Mouse (Mus musculus) olfactory bulb, adult 2 months (tissue): ENCODE data around the gene Ldb3.

Source experiments
- CTCF ChIP-seq: fragments of 200-500 bp; IDR thresholded peaks from 2 replicates; pipeline ENCODE4 v1.5.1; 2012; ENCODE audit warnings: low read depth, mild to moderate bottlenecking, low read length, moderate library complexity; ENCODE audit not compliant: insufficient read depth
- POLR2A ChIP-seq: fragments of 200-500 bp; IDR thresholded peaks from 2 replicates; pipeline ENCODE4 v1.6.1; 2012; ENCODE audit warnings: mild to moderate bottlenecking, low read depth, low read length, moderate library complexity; ENCODE audit not compliant: insufficient read depth

GRCm38 (mm10) chr14:34573348-34573913, 15.1 kb downstream of the Ldb3 start:
- TF ChIP-seq CTCF, result no peak
- TF ChIP-seq POLR2A, result no peak
